Mouse (Mus musculus): Measurements from ENCODE around the gene RPS10-NUDT3. TPM values are rescaled to one million over a fixed set of nuclear protein-coding genes. Genes with fewer than 3 reads are reported as not detected.

The RPS10-NUDT3 gene
- total and polyA plus RNA-seq, 2 experiments = not detected

DNA sequence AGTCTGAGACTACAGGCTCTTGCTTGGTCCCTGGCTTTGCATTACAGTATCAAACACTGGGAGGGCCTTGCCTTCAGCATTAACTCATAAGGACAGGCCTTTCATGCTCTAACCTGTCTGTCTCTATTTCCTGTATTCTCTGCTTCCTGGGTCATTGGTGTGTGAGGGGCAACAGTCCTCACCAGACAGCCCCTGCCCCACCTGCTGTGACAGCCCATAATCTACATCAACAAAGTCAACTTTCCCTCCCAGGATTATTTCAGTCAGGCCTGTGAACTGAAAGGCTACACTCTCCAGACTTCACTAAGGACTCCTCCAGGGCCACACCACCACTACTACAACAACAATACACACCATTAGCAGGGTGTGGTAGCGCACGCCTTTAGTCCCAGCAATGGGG is 32.0 kb downstream of the RPS10-NUDT3 start:
- H3K27ac ChIP-seq (replicated peaks; ENCODE audit: insufficient read depth, low read depth, low read length) = no peak overlapping the region
- H3K36me3 ChIP-seq (ENCODE audit: control insufficient read depth, insufficient read depth, low read length) = no peaks in the 10 kb centered on the region
- no peak for DNase-seq (ENCODE audit: extremely low read depth, low read depth, low spot score)
- TF ChIP-seq CTCF (IDR thresholded peaks at IDR 0.05; ENCODE audit: low read depth, low read length) = no peak
- TF ChIP-seq POLR2A (IDR thresholded peaks at IDR 0.05; ENCODE audit: extremely low read depth, insufficient read depth, low read length) = no peak
- no peak overlapping the region for H3K4me3 ChIP-seq (ENCODE audit: insufficient read depth, low read depth, low read length)
- no peak overlapping the region for H3K9ac ChIP-seq (ENCODE audit: low read depth, low read length)
- H3K27me3 ChIP-seq (ENCODE audit: control insufficient read depth, insufficient read depth, low read length) = no peaks in the 10 kb centered on the region
- H3K4me1 ChIP-seq (ENCODE audit: control insufficient read depth, insufficient read depth, low read length) = no peaks in the 10 kb centered on the region
- 98% methylated on average over 2 of the region's 2 CpGs for WGBS
- H3K79me2 ChIP-seq (ENCODE audit: control insufficient read depth, insufficient read depth, low read length) = peaks cover 58% of the 10 kb centered on the region

DNA sequence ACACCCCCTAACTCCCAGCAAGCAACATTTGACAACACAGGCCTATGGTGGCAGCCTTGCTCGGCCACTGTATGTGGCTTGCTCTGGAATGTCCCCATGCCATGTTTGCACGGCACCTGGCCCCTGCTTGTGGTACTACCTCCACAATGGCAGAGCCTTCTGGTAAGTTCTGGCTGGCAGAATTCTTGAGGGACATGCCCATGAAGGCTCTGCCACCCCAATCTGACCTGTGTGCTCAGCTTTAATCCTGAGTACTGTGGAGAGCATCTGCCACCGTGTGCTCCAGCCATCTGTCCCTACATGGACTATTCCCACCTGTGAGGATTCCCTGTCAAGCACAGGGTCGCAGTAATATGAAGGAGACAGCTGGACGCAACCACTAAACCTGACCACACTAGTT is 34.2 kb downstream of the RPS10-NUDT3 start:
- Histone ChIP-seq H3K27ac (replicated peaks; ENCODE audit: insufficient read depth, low read depth, low read length) (no peak overlapping the region), H3K9ac (ENCODE audit: low read depth, low read length) (no peak overlapping the region), H3K4me1 (ENCODE audit: control insufficient read depth, insufficient read depth, low read length) (no peaks in the 10 kb centered on the region), H3K27me3 (ENCODE audit: control insufficient read depth, insufficient read depth, low read length) (no peaks in the 10 kb centered on the region), H3K4me3 (ENCODE audit: insufficient read depth, low read depth, low read length) (no peak overlapping the region), H3K79me2 (ENCODE audit: control insufficient read depth, insufficient read depth, low read length) (peaks cover 51% of the 10 kb centered on the region), H3K36me3 (ENCODE audit: control insufficient read depth, insufficient read depth, low read length) (no peaks in the 10 kb centered on the region)
- WGBS = 71% methylated on average over 5 of the region's 5 CpGs
- TF ChIP-seq POLR2A (IDR thresholded peaks at IDR 0.05; ENCODE audit: extremely low read depth, insufficient read depth, low read length) = no peak
- TF ChIP-seq CTCF (IDR thresholded peaks at IDR 0.05; ENCODE audit: low read depth, low read length) = no peak
- DNase-seq (ENCODE audit: extremely low read depth, low read depth, low spot score) = no peak

DNA sequence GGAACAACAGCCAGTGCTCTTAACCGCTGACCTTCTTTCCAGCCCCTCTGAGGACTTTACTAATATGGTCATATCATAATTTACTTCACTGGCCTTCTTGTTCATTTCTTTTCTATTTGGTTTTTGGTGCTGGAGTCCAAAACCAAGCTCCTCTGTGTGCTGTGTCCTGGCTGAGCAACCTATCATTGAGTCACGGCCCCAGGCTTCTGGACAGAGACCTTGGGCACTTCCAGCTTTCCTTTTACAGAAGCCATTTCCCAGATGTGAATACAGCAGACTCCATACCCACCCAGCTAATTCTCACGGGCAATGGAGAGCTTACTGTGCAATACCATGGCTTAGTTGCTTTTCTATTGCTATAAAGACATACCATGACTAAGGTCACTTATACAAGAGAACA is 34.7 kb downstream of the RPS10-NUDT3 start:
- H3K27me3 ChIP-seq (ENCODE audit: control insufficient read depth, insufficient read depth, low read length) = no peaks in the 10 kb centered on the region
- peaks cover 52% of the 10 kb centered on the region for H3K79me2 ChIP-seq (ENCODE audit: control insufficient read depth, insufficient read depth, low read length)
- no peak overlapping the region for H3K4me3 ChIP-seq (ENCODE audit: insufficient read depth, low read depth, low read length)
- no peaks in the 10 kb centered on the region for H3K4me1 ChIP-seq (ENCODE audit: control insufficient read depth, insufficient read depth, low read length)
- H3K27ac ChIP-seq (replicated peaks; ENCODE audit: insufficient read depth, low read depth, low read length) = no peak overlapping the region
- 73% methylated on average over 3 of the region's 3 CpGs for WGBS
- H3K36me3 ChIP-seq (ENCODE audit: control insufficient read depth, insufficient read depth, low read length) = no peaks in the 10 kb centered on the region
- no peak for TF ChIP-seq CTCF (IDR thresholded peaks at IDR 0.05; ENCODE audit: low read depth, low read length)
- no peak for TF ChIP-seq POLR2A (IDR thresholded peaks at IDR 0.05; ENCODE audit: extremely low read depth, insufficient read depth, low read length)
- no peak overlapping the region for H3K9ac ChIP-seq (ENCODE audit: low read depth, low read length)
- DNase-seq (ENCODE audit: extremely low read depth, low read depth, low spot score) = no peak

DNA sequence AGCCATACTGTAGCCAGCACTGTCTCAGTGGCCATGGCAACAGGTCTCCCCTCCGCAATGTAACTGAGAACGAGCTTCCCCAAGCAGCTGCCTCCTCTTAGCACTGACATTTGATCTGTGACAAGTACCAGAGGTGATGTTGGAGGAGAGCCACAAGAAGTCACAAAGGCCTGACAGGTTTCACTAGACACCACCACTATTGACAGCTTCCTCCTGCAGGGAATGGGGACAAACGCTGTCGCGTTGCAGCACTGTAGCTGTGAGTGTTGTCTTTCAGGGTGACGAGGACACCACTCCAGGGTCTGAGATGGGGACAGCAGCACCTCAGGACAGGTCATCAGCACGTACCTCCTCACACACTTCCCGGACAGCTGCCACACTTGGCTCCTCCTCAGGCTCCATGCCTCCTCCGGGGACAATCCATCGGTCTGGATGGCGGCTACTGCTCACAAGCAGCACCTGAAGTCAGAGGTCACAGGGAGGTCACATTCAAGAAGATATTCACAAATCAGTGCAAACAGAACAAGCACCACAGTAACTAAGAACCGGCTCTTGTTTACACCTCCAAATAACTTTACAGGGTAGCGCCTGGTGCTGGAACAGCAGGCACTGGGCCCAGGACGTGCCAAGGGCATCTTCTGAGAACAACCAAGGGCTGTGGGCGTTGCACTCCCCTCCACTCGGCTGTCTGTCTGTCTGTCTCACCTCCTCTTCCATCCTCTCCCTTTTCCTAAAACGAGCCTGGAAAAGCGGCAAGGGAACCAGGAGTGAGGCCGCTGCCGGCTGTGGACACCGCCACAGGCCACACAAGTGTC is 38.4 kb downstream of the RPS10-NUDT3 start:
- WGBS = 89% methylated on average over 21 of the region's 21 CpGs
- TF ChIP-seq POLR2A (IDR thresholded peaks at IDR 0.05; ENCODE audit: extremely low read depth, insufficient read depth, low read length) (no peak), CTCF (IDR thresholded peaks at IDR 0.05; ENCODE audit: low read depth, low read length) (no peak)
- no peak overlapping the region for H3K27ac ChIP-seq (replicated peaks; ENCODE audit: insufficient read depth, low read depth, low read length)
- H3K36me3 ChIP-seq (ENCODE audit: control insufficient read depth, insufficient read depth, low read length) = no peaks in the 10 kb centered on the region
- no peak overlapping the region for H3K9ac ChIP-seq (ENCODE audit: low read depth, low read length)
- no peaks in the 10 kb centered on the region for H3K4me1 ChIP-seq (ENCODE audit: control insufficient read depth, insufficient read depth, low read length)
- DNase-seq (ENCODE audit: extremely low read depth, low read depth, low spot score) = no peak
- no peak overlapping the region for H3K4me3 ChIP-seq (ENCODE audit: insufficient read depth, low read depth, low read length)
- H3K79me2 ChIP-seq (ENCODE audit: control insufficient read depth, insufficient read depth, low read length) = peaks cover 25% of the 10 kb centered on the region; the same call in 1 of the 2 replicates
- no peaks in the 10 kb centered on the region for H3K27me3 ChIP-seq (ENCODE audit: control insufficient read depth, insufficient read depth, low read length)

DNA sequence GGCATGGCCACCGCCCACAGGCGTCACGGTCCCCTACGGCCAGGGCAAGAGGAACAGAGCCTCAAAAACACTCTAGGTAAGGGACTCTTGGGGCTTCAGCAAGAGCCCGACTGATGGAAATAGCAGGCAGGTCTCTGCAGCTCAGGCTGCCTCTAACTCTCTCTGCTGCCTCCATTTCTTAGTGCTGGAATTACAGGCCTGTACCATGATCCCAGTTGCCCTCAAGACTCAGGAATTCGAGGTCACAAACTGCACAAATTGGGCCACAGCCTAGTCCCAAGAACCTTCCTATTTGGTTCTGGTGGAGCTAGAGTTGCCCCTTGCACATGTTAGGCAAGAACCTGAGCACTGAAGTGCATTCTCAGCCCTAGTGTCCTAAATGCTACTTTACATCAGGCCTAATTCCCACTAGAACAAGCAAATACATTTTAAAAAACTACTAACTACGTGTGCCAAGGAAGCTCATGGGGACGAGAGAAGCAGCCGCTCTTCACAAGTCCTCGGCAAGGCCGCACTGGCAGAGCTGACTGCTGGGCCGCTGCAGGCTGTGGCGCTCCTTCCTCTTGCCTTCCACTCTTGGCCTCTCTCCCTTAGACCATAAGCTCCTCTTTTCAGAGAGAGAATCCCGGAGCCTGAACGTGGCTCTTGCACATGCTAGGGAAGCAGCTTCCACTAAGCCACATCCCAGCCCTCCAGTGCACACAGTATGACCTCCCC is 39.2 kb downstream of the RPS10-NUDT3 start:
- Histone ChIP-seq H3K27ac (replicated peaks; ENCODE audit: insufficient read depth, low read depth, low read length) (no peak overlapping the region), H3K9ac (ENCODE audit: low read depth, low read length) (no peak overlapping the region), H3K79me2 (ENCODE audit: control insufficient read depth, insufficient read depth, low read length) (peaks cover 18% of the 10 kb centered on the region; the same call in 1 of the 2 replicates), H3K27me3 (ENCODE audit: control insufficient read depth, insufficient read depth, low read length) (no peaks in the 10 kb centered on the region), H3K4me1 (ENCODE audit: control insufficient read depth, insufficient read depth, low read length) (no peaks in the 10 kb centered on the region), H3K4me3 (ENCODE audit: insufficient read depth, low read depth, low read length) (no peak overlapping the region), H3K36me3 (ENCODE audit: control insufficient read depth, insufficient read depth, low read length) (no peaks in the 10 kb centered on the region)
- 89% methylated on average over 15 of the region's 15 CpGs for WGBS
- no peak for TF ChIP-seq POLR2A (IDR thresholded peaks at IDR 0.05; ENCODE audit: extremely low read depth, insufficient read depth, low read length)
- TF ChIP-seq CTCF (IDR thresholded peaks at IDR 0.05; ENCODE audit: low read depth, low read length) = no peak
- DNase-seq (ENCODE audit: extremely low read depth, low read depth, low spot score) = no peak

DNA sequence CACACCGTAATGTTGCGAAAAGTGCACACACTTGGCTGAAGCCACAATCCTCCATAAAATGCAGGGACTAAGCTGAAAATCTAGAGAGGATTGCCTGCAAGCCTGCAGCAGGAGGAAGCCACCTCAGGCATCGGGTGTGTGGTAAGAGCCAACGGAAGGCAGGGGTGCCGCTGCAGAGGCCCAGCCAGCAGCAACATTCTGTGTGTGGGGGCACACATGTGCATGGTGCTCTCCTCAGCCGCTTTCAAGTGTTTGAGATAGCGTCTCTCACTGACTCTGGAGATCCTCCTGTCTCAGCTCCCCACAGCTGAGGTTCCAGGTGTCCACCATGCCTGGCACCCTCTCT is 42.5 kb downstream of the RPS10-NUDT3 start:
- H3K4me1 ChIP-seq (ENCODE audit: control insufficient read depth, insufficient read depth, low read length) = peaks cover 6% of the 10 kb centered on the region
- no peak for DNase-seq (ENCODE audit: extremely low read depth, low read depth, low spot score)
- no peak overlapping the region for H3K27ac ChIP-seq (replicated peaks; ENCODE audit: insufficient read depth, low read depth, low read length)
- H3K36me3 ChIP-seq (ENCODE audit: control insufficient read depth, insufficient read depth, low read length) = no peaks in the 10 kb centered on the region
- TF ChIP-seq CTCF (IDR thresholded peaks at IDR 0.05; ENCODE audit: low read depth, low read length) = no peak
- no peak for TF ChIP-seq POLR2A (IDR thresholded peaks at IDR 0.05; ENCODE audit: extremely low read depth, insufficient read depth, low read length)
- peaks cover 12% of the 10 kb centered on the region; the same call in 1 of the 2 replicates for H3K79me2 ChIP-seq (ENCODE audit: control insufficient read depth, insufficient read depth, low read length)
- WGBS = 95% methylated on average over 7 of the region's 7 CpGs
- H3K4me3 ChIP-seq (ENCODE audit: insufficient read depth, low read depth, low read length) = no peak overlapping the region
- H3K27me3 ChIP-seq (ENCODE audit: control insufficient read depth, insufficient read depth, low read length) = no peaks in the 10 kb centered on the region
- H3K9ac ChIP-seq (ENCODE audit: low read depth, low read length) = no peak overlapping the region
